Mouse (Mus musculus): ENCODE results near the gene Gpatch8. TPM values are rescaled to one million over a fixed set of nuclear protein-coding genes. Genes with fewer than 3 reads are reported as not detected.
A peak's percentile ranks its signal among the peaks of the same experiment; 100 is the strongest.

Gene Gpatch8
- total RNA-seq (2021) = 10 to 100 TPM; 47.0 to 51.1 TPM
- long read RNA-seq, full-length matches to known transcripts = 2 of 8 reads
- long read RNA-seq, partial matches to known transcripts = 0 of 8 reads
- long read RNA-seq, other reads (novel, unspliced or antisense) = 6 of 8 reads

- DNase-seq (ENCODE audit: low spot score in 2 of 2) = peak; percentile 93 to 96
Observed at GRCm38 (mm10) chr11:102556031-102556715, at the start of gene Gpatch8. Gpatch8 (minus strand) TSS chr11:102556392.

GRCm38 (mm10) chr11:102604777-102605552, 48.8 kb upstream of the Gpatch8 start:
- peak; percentile 43 to 54 for DNase-seq (ENCODE audit: low spot score in 2 of 2)

- peak; percentile 72 to 77 for DNase-seq (ENCODE audit: low spot score in 2 of 2)
Observed at GRCm38 (mm10) chr11:102604010-102604584, 47.9 kb upstream of the Gpatch8 start, which contains the start of gene Fzd2. Fzd2 (plus strand) TSS chr11:102604396.

- peak in 1 of 2 experiments; percentile 51 for DNase-seq (ENCODE audit: low spot score in 2 of 2)
Observed at GRCm38 (mm10) chr11:102603496-102603850, 47.3 kb upstream of the Gpatch8 start.

- no peak for DNase-seq (ENCODE audit: low spot score in 2 of 2)
Observed at GRCm38 (mm10) chr11:102602816-102603495, 46.8 kb upstream of the Gpatch8 start.

- DNase-seq (ENCODE audit: low spot score in 2 of 2) = no peak
Observed at GRCm38 (mm10) chr11:102599912-102600311, 43.7 kb upstream of the Gpatch8 start.

DNA sequence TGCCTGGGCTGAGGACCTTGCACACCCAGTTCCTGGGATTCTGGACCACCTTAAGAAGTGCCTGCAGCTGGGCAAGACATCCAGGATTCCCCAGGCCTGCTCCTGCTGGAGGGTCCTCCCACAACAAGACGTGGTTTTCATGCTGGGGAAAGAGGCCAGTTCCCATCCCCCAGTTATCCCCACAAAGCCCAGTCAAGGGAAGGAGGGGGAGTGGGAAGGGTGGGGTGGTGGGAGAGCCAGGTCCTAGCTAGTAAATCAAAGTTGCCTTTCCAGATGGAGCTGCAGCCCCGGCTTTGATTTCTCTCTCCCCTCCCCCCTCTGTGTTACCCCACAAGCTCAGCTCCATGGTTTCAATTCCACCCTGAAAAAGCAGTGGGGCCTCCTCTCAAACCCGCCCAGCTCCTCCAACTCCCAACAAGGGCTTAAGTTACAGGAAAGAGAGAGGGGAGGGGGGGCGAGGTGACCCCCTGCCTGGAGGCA, 39.2 kb upstream of the Gpatch8 start:
- DNase-seq (ENCODE audit: low spot score in 2 of 2) = no peak

DNA sequence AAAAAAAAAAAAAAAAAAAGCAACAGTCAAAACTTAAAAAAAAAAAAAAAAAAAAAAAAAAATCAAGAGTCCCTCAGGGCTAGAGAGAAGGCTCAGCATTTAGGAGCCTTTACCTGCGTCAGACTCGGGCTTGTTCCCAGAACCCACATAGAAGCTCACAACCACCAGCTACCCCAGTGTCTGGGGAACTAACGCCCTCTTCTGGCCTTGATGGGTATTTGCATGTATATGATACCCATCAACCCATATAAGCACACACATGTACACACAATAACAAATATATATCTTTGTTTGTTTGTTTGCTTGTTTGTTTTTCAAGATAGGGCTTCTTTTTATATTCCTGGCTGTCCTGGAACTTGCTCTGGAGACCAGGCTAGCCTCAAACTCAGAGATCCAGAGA, 31.4 kb upstream of the Gpatch8 start:
- DNase-seq (ENCODE audit: low spot score in 2 of 2) = no peak

DNA sequence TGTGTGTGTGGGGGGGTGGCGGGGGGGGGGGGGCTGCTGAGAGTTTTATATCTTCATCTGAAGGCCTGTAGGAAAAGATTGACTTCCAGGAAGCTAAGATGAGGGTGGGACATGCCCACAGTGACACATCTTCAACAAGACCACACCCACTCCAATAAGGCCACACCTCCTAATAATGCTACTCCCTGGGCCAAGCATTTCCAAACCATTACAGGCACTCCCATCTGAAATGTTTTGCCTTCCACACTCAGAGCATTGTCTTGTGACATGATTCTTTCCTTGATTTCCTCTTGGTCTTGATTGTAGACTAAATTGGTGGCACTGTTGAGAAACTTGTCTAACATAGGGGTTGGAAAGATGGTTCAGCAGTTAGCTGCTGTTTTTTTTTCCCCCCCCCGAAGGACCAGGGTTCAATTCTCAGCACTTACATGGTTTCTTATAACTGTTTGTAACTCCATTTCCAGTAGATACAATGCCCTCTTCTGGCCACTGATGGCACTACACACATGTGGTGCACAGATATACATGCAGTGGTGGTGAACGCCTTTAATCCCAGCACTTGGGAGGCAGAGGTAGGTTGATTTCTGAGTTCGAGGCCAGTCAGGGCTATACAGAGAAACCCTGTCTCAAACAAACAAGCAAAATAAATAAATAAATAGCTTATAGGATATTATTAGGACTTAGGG, 30.4 kb upstream of the Gpatch8 start:
- no peak for DNase-seq (ENCODE audit: low spot score in 2 of 2)

DNA sequence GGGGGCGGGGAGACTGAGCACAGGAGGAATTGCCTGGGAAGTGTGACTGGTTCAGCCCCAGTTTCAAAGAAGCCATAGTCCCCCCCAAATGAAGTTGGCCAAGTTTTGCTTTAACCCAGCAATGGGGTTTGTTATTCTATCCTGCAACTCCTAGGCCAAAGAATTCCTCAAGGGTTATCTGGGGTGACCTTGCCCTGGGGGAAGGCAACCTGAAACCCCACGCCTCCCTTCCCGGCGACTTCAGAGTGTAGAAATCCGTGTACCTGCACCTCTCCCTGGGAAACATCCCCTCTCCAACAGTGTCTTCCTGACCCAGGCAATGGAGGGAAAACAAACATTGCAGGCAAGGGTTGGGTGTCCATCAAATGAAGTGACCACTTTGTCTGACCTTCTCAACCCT, 26.5 kb upstream of the Gpatch8 start:
- no peak for DNase-seq (ENCODE audit: low spot score in 2 of 2)

GRCm38 (mm10) chr11:102582016-102582610, 25.9 kb upstream of the Gpatch8 start:
- no peak for DNase-seq (ENCODE audit: low spot score in 2 of 2)

DNA sequence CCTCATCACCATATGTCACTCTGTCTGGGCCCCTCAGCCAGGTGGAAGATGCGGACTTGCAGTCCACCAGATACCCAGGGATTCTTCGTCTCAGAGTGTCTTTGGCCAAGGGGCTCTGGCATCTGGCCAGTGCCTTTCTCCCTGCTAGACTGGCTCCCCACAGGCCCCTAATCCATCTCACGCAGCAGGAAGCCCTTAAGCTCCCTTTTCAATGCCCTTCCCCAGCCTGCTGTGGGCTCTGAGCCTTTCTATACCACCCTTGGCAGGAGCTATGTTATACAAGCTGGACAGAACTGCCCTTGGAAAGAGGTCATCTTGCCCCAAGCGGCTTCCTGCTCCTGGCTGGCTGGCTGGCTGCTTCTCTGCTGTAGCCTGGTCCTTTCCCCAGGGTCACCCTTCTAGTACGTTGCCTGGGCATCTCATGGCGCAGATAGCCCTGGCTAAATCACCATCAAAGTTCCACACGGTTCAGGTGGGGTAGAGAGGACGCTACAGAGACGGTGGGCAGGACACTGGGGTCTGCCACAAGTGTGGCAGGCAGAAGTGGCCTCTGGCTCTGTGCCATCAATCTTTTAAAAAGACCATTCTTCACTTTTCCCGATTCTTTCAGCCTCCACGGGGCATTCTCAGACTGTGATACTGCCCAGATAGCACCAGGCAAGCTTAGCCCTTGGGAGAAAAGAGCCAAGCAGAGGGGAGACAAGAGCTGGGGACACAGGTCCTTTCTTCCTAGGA, 25.3 kb upstream of the Gpatch8 start:
- peak in 1 of 2 experiments; percentile 21 for DNase-seq (ENCODE audit: low spot score in 2 of 2)

DNA sequence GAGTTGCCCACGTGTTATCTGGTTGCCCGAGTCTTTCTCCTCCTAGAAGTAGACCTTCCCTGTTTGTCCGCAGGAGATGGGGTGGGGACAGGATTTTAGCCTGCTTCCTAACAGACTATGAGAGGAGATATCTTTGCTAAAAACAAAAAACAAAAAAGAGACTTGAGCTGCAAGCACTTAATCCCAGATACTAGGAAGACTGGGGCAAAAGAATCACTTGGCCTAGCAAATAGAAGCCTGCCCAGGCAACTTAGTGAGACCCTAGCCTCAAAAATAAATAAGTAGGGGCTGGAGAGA, 23.8 kb upstream of the Gpatch8 start:
- no peak for DNase-seq (ENCODE audit: low spot score in 2 of 2)

- DNase-seq (ENCODE audit: low spot score in 2 of 2) = peak; percentile 41 to 58
Observed at GRCm38 (mm10) chr11:102579165-102580033, 23.2 kb upstream of the Gpatch8 start, which contains the start of gene Gm11627. Gm11627 (minus strand) TSS chr11:102579461.

- DNase-seq (ENCODE audit: low spot score in 2 of 2) = peak; percentile 72 to 83
Observed at GRCm38 (mm10) chr11:102578341-102579118, 22.3 kb upstream of the Gpatch8 start.

DNA sequence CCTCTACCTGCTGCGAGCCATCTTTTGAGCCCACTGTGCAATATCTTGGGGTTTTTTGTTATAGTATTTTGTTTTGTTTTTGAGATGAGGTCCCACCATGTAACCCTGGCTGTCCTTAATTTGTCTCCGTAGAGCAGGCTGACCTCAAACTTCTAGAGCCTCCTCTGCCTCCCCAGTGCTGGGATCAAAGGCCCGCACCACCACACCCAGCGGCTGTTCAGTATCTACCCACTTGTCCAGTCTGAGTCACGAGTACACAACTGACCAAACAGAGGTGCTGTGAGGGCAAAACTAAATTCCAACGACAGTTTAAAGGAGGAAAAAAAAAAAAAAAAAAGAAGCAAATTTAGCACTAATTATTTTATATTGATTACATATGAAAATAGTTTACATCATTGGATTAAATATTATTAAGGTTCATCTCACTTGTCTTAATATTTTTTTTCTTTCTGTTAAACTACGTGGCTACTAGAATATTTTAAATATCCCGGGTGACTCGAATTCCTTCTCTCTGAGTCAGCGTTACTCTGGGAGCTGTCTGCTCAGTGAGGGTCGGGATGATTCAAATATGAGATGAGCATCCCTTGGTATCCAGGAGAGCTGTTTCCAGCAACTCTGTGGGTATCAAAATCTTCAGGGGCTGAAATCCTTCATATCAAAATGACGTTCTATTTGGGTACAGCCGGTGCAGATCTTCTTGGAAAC, 20.0 kb upstream of the Gpatch8 start:
- no peak for DNase-seq (ENCODE audit: low spot score in 2 of 2)

- DNase-seq (ENCODE audit: low spot score in 2 of 2) = no peak
Observed at GRCm38 (mm10) chr11:102575034-102575433, 18.8 kb upstream of the Gpatch8 start.
